Mouse (Mus musculus): ENCODE results near the gene Art2b. TPM values are rescaled to one million over a fixed set of nuclear protein-coding genes. Genes with fewer than 3 reads are reported as not detected.
"Not testable (repeated sequence)": the region's sequence is repeated elsewhere in the genome, so short reads cannot be mapped to it uniquely, and the experiment has no call there.

The Art2b gene
- polyA plus RNA-seq, 1 experiment from 2014 or later = not detected

- 0 out of 2 replicates have a peak, but pooled peaks cover 2% of the 10 kb centered on the region for H3K9me3 ChIP-seq (ENCODE audit: control insufficient read depth, low read length)
- no peaks in the 10 kb centered on the region for H3K27me3 ChIP-seq (replicated peaks; ENCODE audit: control insufficient read depth, insufficient read depth, low read length)
- ATAC-seq = no peak
- no peak overlapping the region for H3K27ac ChIP-seq (ENCODE audit: low read length)
- no peaks in the 10 kb centered on the region for H3K4me1 ChIP-seq (replicated peaks; ENCODE audit: control insufficient read depth, insufficient read depth, low read length)
- 90% methylated on average over 7 of the region's 7 CpGs for WGBS
- H3K36me3 ChIP-seq (ENCODE audit: control insufficient read depth, insufficient read depth) = no peaks in the 10 kb centered on the region
- H3K9ac ChIP-seq (replicated peaks; ENCODE audit: low read depth, low read length) = no peak overlapping the region
- H3K4me3 ChIP-seq (replicated peaks; ENCODE audit: low read length) = no peak overlapping the region
- H3K4me2 ChIP-seq (ENCODE audit: low read length) = no peak overlapping the region
Measured at GRCm38 (mm10) chr7:101582012-101582411, 3.4 kb downstream of the Art2b start.

- H3K9ac ChIP-seq (replicated peaks; ENCODE audit: low read depth, low read length); H3K4me2 ChIP-seq (ENCODE audit: low read length); H3K9me3 ChIP-seq (ENCODE audit: control insufficient read depth, low read length); ATAC-seq; H3K4me1 ChIP-seq (replicated peaks; ENCODE audit: control insufficient read depth, insufficient read depth, low read length); H3K27ac ChIP-seq (ENCODE audit: low read length); H3K36me3 ChIP-seq (ENCODE audit: control insufficient read depth, insufficient read depth); H3K4me3 ChIP-seq (replicated peaks; ENCODE audit: low read length); H3K27me3 ChIP-seq (replicated peaks; ENCODE audit: control insufficient read depth, insufficient read depth, low read length): not testable (repeated sequence)
- WGBS = 93% methylated on average over 3 of the region's 3 CpGs
Measured at GRCm38 (mm10) chr7:101580863-101581262, 4.5 kb downstream of the Art2b start.

- Histone ChIP-seq H3K4me2 (ENCODE audit: low read length) (no peak overlapping the region), H3K9ac (replicated peaks; ENCODE audit: low read depth, low read length) (no peak overlapping the region), H3K4me3 (replicated peaks; ENCODE audit: low read length) (no peak overlapping the region), H3K4me1 (replicated peaks; ENCODE audit: control insufficient read depth, insufficient read depth, low read length) (no peaks in the 10 kb centered on the region), H3K27me3 (replicated peaks; ENCODE audit: control insufficient read depth, insufficient read depth, low read length) (no peaks in the 10 kb centered on the region), H3K27ac (ENCODE audit: low read length) (no peak overlapping the region), H3K36me3 (ENCODE audit: control insufficient read depth, insufficient read depth) (no peaks in the 10 kb centered on the region), H3K9me3 (ENCODE audit: control insufficient read depth, low read length) (0 out of 2 replicates have a peak, but pooled peaks cover 2% of the 10 kb centered on the region)
- WGBS = 52% methylated on average over 3 of the region's 3 CpGs
- no peak for ATAC-seq
Measured at GRCm38 (mm10) chr7:101574413-101574812, 11.0 kb downstream of the Art2b start.

GRCm38 (mm10) chr7:101573636-101574035 is 11.8 kb downstream of the Art2b start:
- H3K27me3 ChIP-seq (replicated peaks; ENCODE audit: control insufficient read depth, insufficient read depth, low read length); H3K4me3 ChIP-seq (replicated peaks; ENCODE audit: low read length); H3K27ac ChIP-seq (ENCODE audit: low read length); ATAC-seq; H3K36me3 ChIP-seq (ENCODE audit: control insufficient read depth, insufficient read depth); H3K9me3 ChIP-seq (ENCODE audit: control insufficient read depth, low read length); H3K4me2 ChIP-seq (ENCODE audit: low read length); H3K9ac ChIP-seq (replicated peaks; ENCODE audit: low read depth, low read length); H3K4me1 ChIP-seq (replicated peaks; ENCODE audit: control insufficient read depth, insufficient read depth, low read length): not testable (repeated sequence)
- 92% methylated on average over 11 of the region's 12 CpGs for WGBS

- 92% methylated on average over 2 of the region's 2 CpGs for WGBS
- Histone ChIP-seq H3K9ac (replicated peaks; ENCODE audit: low read depth, low read length) (no peak overlapping the region), H3K4me2 (ENCODE audit: low read length) (no peak overlapping the region), H3K27ac (ENCODE audit: low read length) (no peak overlapping the region), H3K4me3 (replicated peaks; ENCODE audit: low read length) (no peak overlapping the region), H3K9me3 (ENCODE audit: control insufficient read depth, low read length) (no peaks in the 10 kb centered on the region), H3K4me1 (replicated peaks; ENCODE audit: control insufficient read depth, insufficient read depth, low read length) (no peaks in the 10 kb centered on the region), H3K36me3 (ENCODE audit: control insufficient read depth, insufficient read depth) (no peaks in the 10 kb centered on the region), H3K27me3 (replicated peaks; ENCODE audit: control insufficient read depth, insufficient read depth, low read length) (no peaks in the 10 kb centered on the region)
- ATAC-seq = no peak
Measured at GRCm38 (mm10) chr7:101564086-101564485, 21.3 kb downstream of the Art2b start.

- H3K27me3 ChIP-seq (replicated peaks; ENCODE audit: control insufficient read depth, insufficient read depth, low read length); H3K36me3 ChIP-seq (ENCODE audit: control insufficient read depth, insufficient read depth); H3K9ac ChIP-seq (replicated peaks; ENCODE audit: low read depth, low read length); H3K4me2 ChIP-seq (ENCODE audit: low read length); H3K9me3 ChIP-seq (ENCODE audit: control insufficient read depth, low read length); ATAC-seq; H3K4me1 ChIP-seq (replicated peaks; ENCODE audit: control insufficient read depth, insufficient read depth, low read length); H3K4me3 ChIP-seq (replicated peaks; ENCODE audit: low read length); H3K27ac ChIP-seq (ENCODE audit: low read length): not testable (repeated sequence)
- 79% methylated on average over 5 of the region's 5 CpGs for WGBS
Measured at GRCm38 (mm10) chr7:101559393-101559792, 26.0 kb downstream of the Art2b start.

- Histone ChIP-seq H3K4me2 (ENCODE audit: low read length) (no peak overlapping the region), H3K27me3 (replicated peaks; ENCODE audit: control insufficient read depth, insufficient read depth, low read length) (no peaks in the 10 kb centered on the region), H3K4me3 (replicated peaks; ENCODE audit: low read length) (no peak overlapping the region), H3K9ac (replicated peaks; ENCODE audit: low read depth, low read length) (no peak overlapping the region), H3K4me1 (replicated peaks; ENCODE audit: control insufficient read depth, insufficient read depth, low read length) (no peaks in the 10 kb centered on the region), H3K36me3 (ENCODE audit: control insufficient read depth, insufficient read depth) (no peaks in the 10 kb centered on the region), H3K9me3 (ENCODE audit: control insufficient read depth, low read length) (no peaks in the 10 kb centered on the region), H3K27ac (ENCODE audit: low read length) (no peak overlapping the region)
- no peak for ATAC-seq
- 83% methylated on average over 1 of the region's 1 CpGs for WGBS
Measured at GRCm38 (mm10) chr7:101557391-101557790, 28.0 kb downstream of the Art2b start.

- not testable (repeated sequence) for H3K27ac ChIP-seq (ENCODE audit: low read length); H3K9me3 ChIP-seq (ENCODE audit: control insufficient read depth, low read length); H3K4me3 ChIP-seq (replicated peaks; ENCODE audit: low read length); H3K4me1 ChIP-seq (replicated peaks; ENCODE audit: control insufficient read depth, insufficient read depth, low read length); H3K27me3 ChIP-seq (replicated peaks; ENCODE audit: control insufficient read depth, insufficient read depth, low read length); ATAC-seq; H3K9ac ChIP-seq (replicated peaks; ENCODE audit: low read depth, low read length); H3K4me2 ChIP-seq (ENCODE audit: low read length); H3K36me3 ChIP-seq (ENCODE audit: control insufficient read depth, insufficient read depth)
- 92% methylated on average over 3 of the region's 3 CpGs for WGBS
Measured at GRCm38 (mm10) chr7:101555473-101555872, 29.9 kb downstream of the Art2b start.

GRCm38 (mm10) chr7:101551530-101551929 is 33.9 kb downstream of the Art2b start:
- Histone ChIP-seq H3K9me3 (ENCODE audit: control insufficient read depth, low read length) (no peaks in the 10 kb centered on the region), H3K9ac (replicated peaks; ENCODE audit: low read depth, low read length) (no peak overlapping the region), H3K4me3 (replicated peaks; ENCODE audit: low read length) (no peak overlapping the region), H3K27me3 (replicated peaks; ENCODE audit: control insufficient read depth, insufficient read depth, low read length) (no peaks in the 10 kb centered on the region), H3K4me2 (ENCODE audit: low read length) (no peak overlapping the region), H3K36me3 (ENCODE audit: control insufficient read depth, insufficient read depth) (no peaks in the 10 kb centered on the region), H3K4me1 (replicated peaks; ENCODE audit: control insufficient read depth, insufficient read depth, low read length) (no peaks in the 10 kb centered on the region), H3K27ac (ENCODE audit: low read length) (no peak overlapping the region)
- WGBS = 95% methylated on average over 1 of the region's 1 CpGs
- ATAC-seq = no peak

All from forebrain, embryonic 16.5 days (tissue).